Mouse (Mus musculus) cortical plate, adult 2 months (tissue): ENCODE data around the gene Nedd1.

Experiments
- CTCF ChIP-seq: fragments of 200-500 bp; IDR thresholded peaks from 2 replicates; pipeline ENCODE4 v1.5.1; 2011; ENCODE audit warnings: mild to moderate bottlenecking, control low read depth, low read length; ENCODE audit not compliant: insufficient read depth; ENCODE audit errors: extremely low read depth
- POLR2A ChIP-seq: fragments of 200-500 bp; IDR thresholded peaks from 2 replicates; pipeline ENCODE4 v1.6.1; 2011; ENCODE audit warnings: mild to moderate bottlenecking, low read length, control low read depth; ENCODE audit not compliant: insufficient read depth; ENCODE audit errors: extremely low read depth

- TF ChIP-seq POLR2A (no peak), CTCF (no peak)
Measured at GRCm38 (mm10) chr10:92754359-92754758, 32.1 kb upstream of the Nedd1 start.
